ENCODE assay signal across 27 mouse cellular contexts in the genomic region with DNA sequence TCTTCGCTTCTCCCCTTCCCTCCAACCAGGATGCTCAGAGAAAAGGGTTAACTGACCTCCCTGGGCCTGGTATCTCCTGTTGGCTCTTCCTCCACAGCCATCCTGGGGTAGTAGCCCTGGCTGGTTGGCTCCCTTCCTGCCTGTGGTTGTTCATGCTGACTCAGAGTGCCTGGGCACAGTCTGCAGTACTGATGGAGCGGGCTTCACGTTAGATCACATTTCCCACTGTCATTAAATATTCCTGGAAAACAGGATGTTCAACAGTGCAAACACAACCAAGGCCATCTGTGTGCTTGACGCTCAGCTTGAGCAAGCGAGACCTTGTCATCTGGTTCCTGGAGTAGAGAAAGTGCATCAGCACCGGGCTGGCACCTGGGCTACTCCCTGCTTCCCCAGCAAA. TPM values are rescaled to one million over a fixed set of nuclear protein-coding genes. Genes with fewer than 3 reads are reported as not detected.
DNase-seq lines count a peak whose midpoint lies in the region; ATAC-seq lines count a peak whose summit lies in the region.
"Had no signal": no experiment of that assay in that cellular context is flagged by ENCODE, and none has a peak within 500 bp of the region (broad histone marks: within the 10 kb centered on the region; RNA-seq: fewer than 3 reads in every experiment).

No protein-coding gene starts in this region.

- peak; percentile 44 to 45 for DNase-seq in cerebellum, postnatal 10 days
- DNase-seq in cerebellum, adult 9-11 months: no peak
- peak; percentile 74 for DNase-seq in 3134 (ENCODE audit: extremely low read depth, insufficient read length, low spot score)
- DNase-seq in adrenal gland, adult 2 months: peak; percentile 66
- peak; percentile 11 to 37 for DNase-seq in layer of hippocampus, adult 8-10 months (ENCODE audit: low spot score in 2 of 2)
- no peak for DNase-seq in ovary, adult 18-20 months (ENCODE audit: low spot score)
- no peak for DNase-seq in ovary, postnatal 36 days (ENCODE audit: low spot score)
- DNase-seq: B cell, adult 2 months; cerebellum, postnatal 25 days; heart, postnatal 14 days; liver; liver, postnatal 0 days; lung, postnatal 4 days; right cerebral cortex, adult 18-20 months; thymus, postnatal 4 days had no signal

- no peak for ATAC-seq in megakaryocyte-erythroid progenitor cell, adult 5-6 weeks (replicated peaks; ENCODE audit: low FRiP score, low TSS enrichment, poor library complexity, severe bottlenecking)
- ATAC-seq: forebrain, embryonic 15.5 days; intestine, postnatal 0 days; liver, postnatal 0 days; midbrain, embryonic 13.5 days had no signal

RNA-seq across cellular contexts. Expression of a gene that starts 53.6 kb away (rescaled TPM):
- not detected for total RNA-seq in adrenal gland, adult 2 months (2021)
- not detected in 2 replicates for polyA plus RNA-seq in adrenal gland, adult 2 months (2012; rRNA removed)
- total RNA-seq in layer of hippocampus, adult 8-10 months (2022): not detected
- not detected in 2 replicates for total RNA-seq in megakaryocyte-erythroid progenitor cell, adult 5-6 weeks (2014; fragmentation: Nextera tagmentation)
- not detected in 2 replicates for total RNA-seq in megakaryocyte-erythroid progenitor cell, adult 5-6 weeks (2017)
- total RNA-seq: heart, postnatal 14 days; layer of hippocampus, adult 2 months; left cerebral cortex, postnatal 25 days; neutrophil, adult 5-6 weeks had no signal
- polyA plus RNA-seq: embryonic facial prominence, embryonic 10.5 days; forebrain, embryonic 15.5 days; heart, embryonic 10.5 days; hindbrain, embryonic 14.5 days; intestine, postnatal 0 days; kidney, embryonic 16.5 days; liver, postnatal 0 days; midbrain, embryonic 13.5 days; small intestine, adult 2 months had no signal

Comparison
In these comparisons a context has a peak if more than half of its experiments do, and no peak if none do; other contexts are left out.
1. DNase-seq: peak in cerebellum, postnatal 10 days (2 of 2), 3134 (single experiment), adrenal gland, adult 2 months (single experiment) and layer of hippocampus, adult 8-10 months (2 of 2); none in cerebellum, adult 9-11 months (single experiment), ovary, adult 18-20 months (single experiment) and ovary, postnatal 36 days (single experiment).